ENCODE assay signal across 9 mouse cellular contexts in genomic region chr8:84759126-84759525, GRCm38 (mm10). TPM values are rescaled to one million over a fixed set of nuclear protein-coding genes. Genes with fewer than 3 reads are reported as not detected.
A peak's percentile ranks its signal among the peaks of the same experiment; 100 is the strongest.
DNase-seq lines count a peak whose midpoint lies in the region; ATAC-seq and TF ChIP-seq lines count a peak whose summit lies in the region.
"Had no signal": no experiment of that assay in that cellular context is flagged by ENCODE, and none has a peak within 500 bp of the region (broad histone marks: within the 10 kb centered on the region; RNA-seq: fewer than 3 reads in every experiment).

No protein-coding gene starts in this region.

- 55% methylated on average over 7 of the region's 7 CpGs for WGBS in cerebellum, adult 2 months

- peak; percentile 68 for ATAC-seq in megakaryocyte-erythroid progenitor cell, adult 5-6 weeks (replicated peaks; ENCODE audit: low FRiP score, low TSS enrichment, poor library complexity, severe bottlenecking)

- intact Hi-C loops in left cerebral cortex, adult 2 months (cut with DNase I): no loop called here
- intact Hi-C loops in left cerebral cortex, postnatal 14 days (cut with DNase I): no loop called here
- intact Hi-C loops in gastrocnemius, postnatal 14 days (cut with DNase I; ENCODE audit: low total_unique reads): no loop called here

- peak; percentile 42 for TF ChIP-seq CTCF in left cerebral cortex, adult 2 months (IDR thresholded peaks at IDR 0.05)
- peak; percentile 62; the same call in 1 of the 2 replicates for TF ChIP-seq CTCF in cerebellum, adult 2 months (IDR thresholded peaks at IDR 0.05; ENCODE audit: borderline replicate concordance, insufficient read depth, low read depth, low read length)

- H3K27ac ChIP-seq in left cerebral cortex, adult 2 months: peak overlapping the region; percentile 88; the same call in 1 of the 2 replicates
- H3K27ac ChIP-seq in cerebellum, adult 2 months (ENCODE audit: insufficient read depth, low read length): peak overlapping the region; percentile 65; the same call in 1 of the 2 replicates
- H3K27ac ChIP-seq: neural tube, embryonic 12.5 days had no signal

- TF ChIP-seq POLR2A in cerebellum, adult 2 months (IDR thresholded peaks at IDR 0.05; ENCODE audit: borderline replicate concordance, insufficient read depth, low read length): no peak

- peaks cover 57% of the 10 kb centered on the region for H3K4me1 ChIP-seq in cerebellum, adult 2 months (ENCODE audit: control insufficient read depth, insufficient read depth, low read length)

- H3K27me3 ChIP-seq in cerebellum, adult 2 months (ENCODE audit: control insufficient read depth, insufficient read depth, low read length): no peaks in the 10 kb centered on the region

- DNase-seq in left cerebral cortex, adult 2 months (ENCODE audit: extremely low spot score in 1 of 2, low spot score in 2 of 2): no peak
- DNase-seq in left cerebral cortex, postnatal 14 days (ENCODE audit: low spot score in 2 of 2): no peak
- peak; percentile 68 for DNase-seq in cerebellum, adult 2 months
- peak; percentile 62 for DNase-seq in kidney, postnatal 10 days
- DNase-seq in gastrocnemius, postnatal 14 days: no peak
- DNase-seq in layer of hippocampus, adult 11-12 months (ENCODE audit: low spot score): no peak
- DNase-seq in layer of hippocampus, adult 9-10 months (ENCODE audit: low spot score): no peak

- H3K4me3 ChIP-seq in left cerebral cortex, adult 2 months: no peak overlapping the region
- H3K4me3 ChIP-seq in cerebellum, adult 2 months (replicated peaks; ENCODE audit: insufficient read depth, low read depth, low read length): no peak overlapping the region
- H3K4me3 ChIP-seq: neural tube, embryonic 12.5 days had no signal

RNA-seq across cellular contexts. Expression of gene G430095P16Rik, which starts 36.3 kb away (rescaled TPM):
- not detected for total RNA-seq in left cerebral cortex, adult 2 months (2021)
- total RNA-seq in left cerebral cortex, postnatal 14 days (2021): not detected
- polyA plus RNA-seq in cerebellum, adult 2 months (2012; rRNA removed): 0.27 and 0.33 TPM in 2 replicates
- total RNA-seq in megakaryocyte-erythroid progenitor cell, adult 5-6 weeks (2014; fragmentation: Nextera tagmentation): 25.7 and 28.1 TPM in 2 replicates
- total RNA-seq in megakaryocyte-erythroid progenitor cell, adult 5-6 weeks (2017): 8.2 and 11.4 TPM in 2 replicates
- total RNA-seq in gastrocnemius, postnatal 14 days (2021): 1 to 10 TPM in 1 of 2 experiments, under 1 TPM in 1; 0.66 to 1.1 TPM

RNA-seq across cellular contexts. Expression of gene Nfix, which starts 41.0 kb away (rescaled TPM):
- total RNA-seq in left cerebral cortex, adult 2 months (2021): 100 to 1,000 TPM; 347 to 350 TPM
- 100 to 1,000 TPM; 402 to 429 TPM for total RNA-seq in left cerebral cortex, postnatal 14 days (2021)
- 98.5 and 105 TPM in 2 replicates for polyA plus RNA-seq in cerebellum, adult 2 months (2012; rRNA removed)
- total RNA-seq in megakaryocyte-erythroid progenitor cell, adult 5-6 weeks (2014; fragmentation: Nextera tagmentation): 73.4 and 79.7 TPM in 2 replicates
- 13.3 and 26.0 TPM in 2 replicates for total RNA-seq in megakaryocyte-erythroid progenitor cell, adult 5-6 weeks (2017)
- 100 to 1,000 TPM; 531 to 566 TPM for total RNA-seq in gastrocnemius, postnatal 14 days (2021)

RNA-seq across cellular contexts. Expression of gene Lyl1, which starts 57.9 kb away (rescaled TPM):
- 1 to 10 TPM; 1.6 to 2.6 TPM for total RNA-seq in left cerebral cortex, adult 2 months (2021)
- 1 to 10 TPM; 2.7 to 4.3 TPM for total RNA-seq in left cerebral cortex, postnatal 14 days (2021)
- polyA plus RNA-seq in cerebellum, adult 2 months (2012; rRNA removed): 1.7 TPM in 2 replicates
- 44.2 and 65.2 TPM in 2 replicates for total RNA-seq in megakaryocyte-erythroid progenitor cell, adult 5-6 weeks (2014; fragmentation: Nextera tagmentation)
- total RNA-seq in megakaryocyte-erythroid progenitor cell, adult 5-6 weeks (2017): 9.5 and 10.1 TPM in 2 replicates
- total RNA-seq in gastrocnemius, postnatal 14 days (2021): 1 to 10 TPM; 2.7 to 2.9 TPM

Comparison
In these comparisons a context has a peak if more than half of its experiments do, and no peak if none do; other contexts are left out.
1. DNase-seq: peak in cerebellum, adult 2 months (2 of 2) and kidney, postnatal 10 days (single experiment); none in left cerebral cortex, adult 2 months (0 of 2), left cerebral cortex, postnatal 14 days (0 of 2), gastrocnemius, postnatal 14 days (single experiment), layer of hippocampus, adult 11-12 months (single experiment) and layer of hippocampus, adult 9-10 months (single experiment).
2. RNA of gene G430095P16Rik, which starts 36.3 kb away (total RNA-seq): 8.2 to 28.1 TPM in megakaryocyte-erythroid progenitor cell, adult 5-6 weeks; 0.66 to 1.1 TPM in gastrocnemius, postnatal 14 days, not detected in left cerebral cortex, postnatal 14 days and not detected in left cerebral cortex, adult 2 months; every median in the first group is over 4 times any median in the second.
3. RNA of gene Nfix, which starts 41.0 kb away (total RNA-seq): 531 to 566 TPM in gastrocnemius, postnatal 14 days, 402 to 429 TPM in left cerebral cortex, postnatal 14 days and 347 to 350 TPM in left cerebral cortex, adult 2 months; 13.3 to 79.7 TPM in megakaryocyte-erythroid progenitor cell, adult 5-6 weeks; every median in the first group is over 4 times any median in the second.